Mouse (Mus musculus): Measurements from ENCODE around the gene Olig1.

The Olig1 gene

GRCm38 (mm10) chr16:91309872-91310271 lies 40.3 kb downstream of the Olig1 start:
- no peak for ATAC-seq (ENCODE audit: low TSS enrichment)

GRCm38 (mm10) chr16:91312921-91313320 lies 43.3 kb downstream of the Olig1 start:
- no peak for ATAC-seq (ENCODE audit: low TSS enrichment)

GRCm38 (mm10) chr16:91314114-91314775 lies 44.7 kb downstream of the Olig1 start:
- ATAC-seq (ENCODE audit: low TSS enrichment) = peak; percentile 96

GRCm38 (mm10) chr16:91320191-91320590 lies 50.6 kb downstream of the Olig1 start:
- ATAC-seq (ENCODE audit: low TSS enrichment) = no peak

GRCm38 (mm10) chr16:91320608-91321007 lies 51.0 kb downstream of the Olig1 start:
- ATAC-seq (ENCODE audit: low TSS enrichment) = peak; percentile 57; the same call in 1 of the 2 replicates
